Mouse (Mus musculus) liver, adult 2 months (tissue): ENCODE measurements around the gene Anks1b. TPM values are rescaled to one million over a fixed set of nuclear protein-coding genes. Genes with fewer than 3 reads are reported as not detected.

ENCODE experiments used
- DNase-seq: peaks from one replicate; pipeline ENCODE4 v3.0.0-alpha.2; 2011; ENCODE audit warnings: low read depth, low spot score; ENCODE audit errors: extremely low read depth
- H3K27ac ChIP-seq: fragments of 200-500 bp; replicated peaks from 2 replicates; pipeline ENCODE4 v1.5.1; 2012; ENCODE audit warnings: low read depth, mild to moderate bottlenecking, control low read depth, inconsistent platforms, low read length; ENCODE audit not compliant: insufficient read depth
- H3K27me3 ChIP-seq: fragments of 200-500 bp; 2 replicates; pipeline ENCODE4 v1.6.1; 2012; ENCODE audit warnings: mild to moderate bottlenecking, moderate library complexity, low read length, inconsistent platforms; ENCODE audit not compliant: control insufficient read depth, insufficient read depth
- H3K36me3 ChIP-seq: fragments of 200-500 bp; 2 replicates; pipeline ENCODE4 v1.6.1; 2012; ENCODE audit warnings: low read length, inconsistent platforms; ENCODE audit not compliant: control insufficient read depth, insufficient read depth
- H3K4me1 ChIP-seq: fragments of 200-500 bp; 2 replicates; pipeline ENCODE4 v1.6.1; 2011; ENCODE audit warnings: low read length; ENCODE audit not compliant: control insufficient read depth, insufficient read depth
- H3K4me3 ChIP-seq: fragments of 200-500 bp; 2 replicates; pipeline ENCODE4 v1.5.1; 2011; ENCODE audit warnings: low read depth, mild to moderate bottlenecking, control low read depth, low read length, moderate library complexity; ENCODE audit not compliant: insufficient read depth
- H3K79me2 ChIP-seq: fragments of 200-500 bp; 2 replicates; pipeline ENCODE4 v1.6.1; 2012; ENCODE audit warnings: inconsistent platforms, mild to moderate bottlenecking, low read length, moderate library complexity; ENCODE audit not compliant: control insufficient read depth, insufficient read depth
- H3K9ac ChIP-seq: fragments of 200-500 bp; 2 replicates; pipeline ENCODE4 v1.6.1; 2012; ENCODE audit warnings: low read depth, mild to moderate bottlenecking, control low read depth, inconsistent platforms, low read length
- CTCF ChIP-seq: fragments of 200-500 bp; IDR thresholded peaks from 2 replicates; pipeline ENCODE4 v1.5.1; 2011; ENCODE audit warnings: low read depth, low read length, control low read depth
- POLR2A ChIP-seq: fragments of 200-500 bp; IDR thresholded peaks from 2 replicates; pipeline ENCODE4 v1.6.1; 2011; ENCODE audit warnings: low read length, control low read depth; ENCODE audit not compliant: insufficient read depth; ENCODE audit errors: extremely low read depth
- WGBS: fragments of 180-500 bp; shearing (Covaris S2); methylation state at CpG from one replicate; pipeline ENCODE4 v1.1.7; 2018; 5-methylcytosine and 5-hydroxymethylcytosine counted together
- polyA plus RNA-seq: library from polyadenylated mRNA; depleted of rRNA; stranded (reverse); fragments of >200 nt; gene quantifications from 2 replicates; pipeline ENCODE4 v1.2.3, GENCODE M21; 2012
- total RNA-seq: library from RNA; depleted of rRNA; stranded (reverse); fragments of >200 nt; gene quantifications from 2 replicates; pipeline ENCODE4 v1.2.3, GENCODE M21; 2014

Gene Anks1b
- total and polyA plus RNA-seq, 2 experiments = under 0.01 TPM; not detected in 1

GRCm38 (mm10) chr10:90689854-90690513 lies 816.7 kb downstream of the Anks1b start:
- no peaks in the 10 kb centered on the region for H3K79me2 ChIP-seq
- no peaks in the 10 kb centered on the region for H3K4me1 ChIP-seq
- no peaks in the 10 kb centered on the region for H3K27me3 ChIP-seq
- no peak overlapping the region for H3K9ac ChIP-seq
- no peak overlapping the region for H3K4me3 ChIP-seq
- H3K27ac ChIP-seq = no peak overlapping the region
- H3K36me3 ChIP-seq = no peaks in the 10 kb centered on the region
- WGBS = 53% methylated on average over 11 of the region's 11 CpGs
- TF ChIP-seq POLR2A (no peak), CTCF (peak; percentile 48)
- peak; percentile 39 for DNase-seq

- WGBS = 79% methylated on average over 5 of the region's 5 CpGs
- H3K27me3 ChIP-seq = no peaks in the 10 kb centered on the region
- no peak for TF ChIP-seq CTCF
- TF ChIP-seq POLR2A = no peak
- no peaks in the 10 kb centered on the region for H3K79me2 ChIP-seq
- H3K9ac ChIP-seq = no peak overlapping the region
- H3K4me1 ChIP-seq = no peaks in the 10 kb centered on the region
- no peak overlapping the region for H3K27ac ChIP-seq
- no peak overlapping the region for H3K4me3 ChIP-seq
- no peaks in the 10 kb centered on the region for H3K36me3 ChIP-seq
- no peak for DNase-seq
These were observed 823.4 kb downstream of the Anks1b start for GRCm38 (mm10) chr10:90696687-90697086.

DNA sequence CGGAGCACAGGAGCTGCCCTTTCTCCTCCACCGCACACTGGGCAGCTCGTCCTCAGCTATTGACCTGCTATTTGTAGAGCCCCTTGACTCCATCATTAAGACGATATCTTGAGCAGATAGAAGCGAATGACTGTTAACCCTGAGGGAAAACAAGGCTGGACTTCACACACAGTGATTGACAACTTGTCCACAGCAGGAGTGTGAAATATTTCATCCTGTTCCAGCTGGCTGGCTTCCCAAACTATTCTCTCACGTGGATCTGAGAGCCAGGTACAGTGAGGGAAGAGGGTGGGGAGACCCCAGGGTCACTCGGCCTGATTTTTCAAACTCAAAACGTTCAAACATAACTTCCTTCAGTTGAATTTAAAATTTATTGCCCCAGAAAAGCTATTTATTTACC lies 824.1 kb downstream of the Anks1b start:
- 53% methylated on average over 8 of the region's 8 CpGs for WGBS
- Histone ChIP-seq H3K27ac (no peak overlapping the region), H3K36me3 (no peaks in the 10 kb centered on the region), H3K9ac (no peak overlapping the region), H3K27me3 (no peaks in the 10 kb centered on the region), H3K4me1 (no peaks in the 10 kb centered on the region), H3K4me3 (no peak overlapping the region), H3K79me2 (no peaks in the 10 kb centered on the region)
- no peak for DNase-seq
- TF ChIP-seq POLR2A (no peak), CTCF (no peak)

GRCm38 (mm10) chr10:90699211-90699610 lies 825.9 kb downstream of the Anks1b start:
- WGBS = 89% methylated on average over 12 of the region's 12 CpGs
- no peak for TF ChIP-seq CTCF
- TF ChIP-seq POLR2A = no peak
- Histone ChIP-seq H3K4me3 (no peak overlapping the region), H3K4me1 (no peaks in the 10 kb centered on the region), H3K79me2 (no peaks in the 10 kb centered on the region), H3K27ac (no peak overlapping the region), H3K9ac (no peak overlapping the region), H3K27me3 (no peaks in the 10 kb centered on the region), H3K36me3 (no peaks in the 10 kb centered on the region)
- DNase-seq = no peak

DNA sequence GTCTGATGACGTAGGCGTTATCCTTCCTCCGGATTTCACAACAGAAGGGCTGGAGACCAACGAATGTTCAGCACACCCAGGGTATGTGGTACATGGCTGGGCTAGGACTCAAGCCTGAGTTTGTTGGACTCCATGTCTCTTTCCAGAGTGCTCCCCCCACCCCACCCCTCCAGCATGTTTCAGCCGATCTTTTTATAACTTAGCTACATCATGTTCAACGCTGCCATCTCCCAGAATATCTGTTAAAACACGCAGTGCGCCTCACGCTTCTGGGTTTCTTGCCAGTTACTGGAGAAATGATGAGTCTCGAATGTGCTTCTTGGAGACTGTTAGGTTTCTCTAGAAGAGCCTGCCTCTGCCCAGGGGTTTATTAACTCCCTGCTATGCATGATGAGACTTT lies 831.3 kb downstream of the Anks1b start:
- Histone ChIP-seq H3K9ac (no peak overlapping the region), H3K27ac (no peak overlapping the region), H3K36me3 (no peaks in the 10 kb centered on the region), H3K4me1 (no peaks in the 10 kb centered on the region), H3K4me3 (no peak overlapping the region), H3K27me3 (no peaks in the 10 kb centered on the region), H3K79me2 (no peaks in the 10 kb centered on the region)
- DNase-seq = no peak
- TF ChIP-seq POLR2A (no peak), CTCF (no peak)
- WGBS = 91% methylated on average over 10 of the region's 10 CpGs

GRCm38 (mm10) chr10:90708822-90709601 lies 835.7 kb downstream of the Anks1b start:
- Histone ChIP-seq H3K4me3 (no peak overlapping the region), H3K36me3 (no peaks in the 10 kb centered on the region), H3K27ac (no peak overlapping the region), H3K9ac (no peak overlapping the region), H3K79me2 (no peaks in the 10 kb centered on the region), H3K27me3 (no peaks in the 10 kb centered on the region), H3K4me1 (no peaks in the 10 kb centered on the region)
- DNase-seq = no peak
- WGBS = 73% methylated on average over 11 of the region's 11 CpGs
- no peak for TF ChIP-seq CTCF
- TF ChIP-seq POLR2A = no peak
